Mouse (Mus musculus): ENCODE data around the gene Zfp385a.

- no peak for TF ChIP-seq HCFC1 (IDR thresholded peaks at IDR 0.05; ENCODE audit: low read depth, low read length)
- no peak for TF ChIP-seq POLR2A (IDR thresholded peaks at IDR 0.05; ENCODE audit: control insufficient read depth in 1 of 2, insufficient read depth in 1 of 2, low read depth in 1 of 2, low read length in 2 of 2, poor library complexity in 1 of 2)
Observed at GRCm38 (mm10) chr15:103382075-103382474, 42.2 kb upstream of the Zfp385a start.

All from MEL (cell line).